Mouse (Mus musculus) heart, postnatal 10 days (tissue): ENCODE measurements around the gene Dnal1. TPM values are rescaled to one million over a fixed set of nuclear protein-coding genes. Genes with fewer than 3 reads are reported as not detected.

Experiments used
- DNase-seq, 2 experiments: peaks; one replicate each; pipeline ENCODE4 v3.0.0; 2021
- intact Hi-C: fragments of 180-260 bp; cut with DNase I; formaldehyde crosslinking; loops from one replicate; pipeline ENCODE4 v1.15.1; 2025
- total RNA-seq, 2 experiments: library from RNA; stranded (reverse); gene quantifications; 2 replicates each; pipeline ENCODE4 v1.2.3; 2021

The Dnal1 gene
- total RNA-seq, 2 experiments from 2014 or later = 10.3 to 10.6 TPM

GRCm38 (mm10) chr12:84125892-84126291 lies 11.7 kb downstream of the Dnal1 start:
- intact Hi-C loops = no loop called here
- DNase-seq = no peak

GRCm38 (mm10) chr12:84126899-84127298 lies 12.7 kb downstream of the Dnal1 start:
- no peak for DNase-seq
- intact Hi-C loops = no loop called here

- intact Hi-C loops = no loop called here
- no peak for DNase-seq
These were observed 14.4 kb downstream of the Dnal1 start for GRCm38 (mm10) chr12:84128576-84128975.

DNA sequence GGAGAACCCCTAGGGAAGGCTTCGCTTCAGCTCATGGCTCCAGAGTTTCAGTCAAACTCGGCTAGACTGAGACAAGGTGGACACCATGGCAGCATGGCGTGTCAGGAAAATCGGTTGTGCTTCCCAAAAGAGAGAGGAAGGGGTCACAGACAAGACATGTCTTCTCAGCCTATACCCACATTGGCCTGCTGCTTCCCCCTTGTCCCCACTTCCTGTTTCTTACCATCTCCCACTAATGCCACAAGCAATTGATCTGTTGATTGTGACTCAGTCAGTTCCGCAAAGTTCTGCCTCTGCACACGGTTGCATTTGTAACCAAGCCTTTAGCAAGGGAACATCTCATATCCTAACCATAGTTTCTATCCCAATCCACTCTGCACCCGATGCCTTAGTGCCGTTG lies 15.8 kb downstream of the Dnal1 start:
- intact Hi-C loops = loop anchor here (10.0 kb wide), 1 partner anchor 155 kb away; no protein-coding TSS in a partner anchor
- no peak for DNase-seq

GRCm38 (mm10) chr12:84132265-84132664 lies 18.1 kb downstream of the Dnal1 start:
- peak in 1 of 2 experiments; percentile 40 for DNase-seq
- intact Hi-C loops = loop anchor here (10.0 kb wide), 1 partner anchor 157 kb away; no protein-coding TSS in a partner anchor

GRCm38 (mm10) chr12:84137131-84137530 lies 23.0 kb downstream of the Dnal1 start:
- intact Hi-C loops = loop anchor here (10.0 kb wide), 1 partner anchor 162 kb away; no protein-coding TSS in a partner anchor
- DNase-seq = no peak

DNA sequence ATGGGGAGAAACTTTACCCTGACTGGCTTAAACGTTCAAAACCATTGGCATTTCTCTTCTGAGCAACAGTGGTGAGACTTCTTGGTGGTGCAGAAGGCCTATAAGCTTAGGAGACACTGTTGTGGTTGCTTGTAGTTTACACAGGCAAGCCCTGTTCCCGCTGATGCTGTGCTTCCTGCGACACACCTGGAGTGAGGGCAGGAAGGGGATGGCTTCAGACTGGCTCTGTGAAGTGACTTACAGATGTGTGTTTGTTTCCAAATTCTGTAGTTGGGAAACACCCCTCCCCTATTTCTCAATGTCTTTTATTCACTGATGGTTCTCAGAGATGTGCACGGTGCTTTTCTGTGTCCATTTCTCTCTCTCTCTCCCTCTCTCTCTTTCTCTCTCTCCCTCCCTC lies 26.0 kb downstream of the Dnal1 start:
- intact Hi-C loops = no loop called here
- no peak for DNase-seq

- no peak for DNase-seq
- intact Hi-C loops = no loop called here
These were observed 27.1 kb downstream of the Dnal1 start for GRCm38 (mm10) chr12:84141271-84141670.

DNA sequence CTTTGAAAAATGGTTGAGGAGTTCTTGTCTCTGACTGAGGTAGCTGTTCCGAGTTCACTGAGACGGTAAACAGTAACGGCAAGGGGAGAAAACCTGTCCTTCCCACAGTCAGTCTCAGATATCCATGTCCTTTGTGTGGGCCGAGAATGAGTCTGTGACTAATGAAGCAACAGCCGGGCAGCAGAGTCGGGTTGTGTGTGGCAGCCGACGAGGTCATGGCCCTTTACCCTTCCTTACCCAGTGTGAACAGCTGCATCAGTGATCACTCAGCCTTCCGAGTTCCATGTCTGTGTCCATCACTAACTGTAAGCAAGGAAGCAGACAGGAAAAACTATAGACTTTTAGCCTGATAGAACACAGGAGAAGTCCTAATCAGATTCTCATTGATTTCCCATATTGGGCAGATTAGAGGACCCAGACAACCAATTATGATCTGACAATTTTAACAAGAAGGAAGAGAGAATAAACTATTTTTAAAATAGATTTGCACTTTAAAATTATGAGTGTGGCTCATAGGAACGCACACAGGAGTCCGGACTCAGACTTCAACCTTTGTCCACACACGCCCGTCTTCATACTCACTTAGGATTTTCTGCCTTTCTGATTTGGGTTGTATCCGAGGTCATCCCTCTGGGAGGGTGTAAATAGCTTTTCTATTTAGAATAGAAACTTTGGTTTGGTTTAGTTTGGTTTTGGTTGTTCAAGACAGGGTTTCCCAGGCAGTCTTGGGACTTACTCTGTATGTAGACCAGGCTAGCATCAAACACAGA lies 28.3 kb downstream of the Dnal1 start:
- intact Hi-C loops = no loop called here
- no peak for DNase-seq

DNA sequence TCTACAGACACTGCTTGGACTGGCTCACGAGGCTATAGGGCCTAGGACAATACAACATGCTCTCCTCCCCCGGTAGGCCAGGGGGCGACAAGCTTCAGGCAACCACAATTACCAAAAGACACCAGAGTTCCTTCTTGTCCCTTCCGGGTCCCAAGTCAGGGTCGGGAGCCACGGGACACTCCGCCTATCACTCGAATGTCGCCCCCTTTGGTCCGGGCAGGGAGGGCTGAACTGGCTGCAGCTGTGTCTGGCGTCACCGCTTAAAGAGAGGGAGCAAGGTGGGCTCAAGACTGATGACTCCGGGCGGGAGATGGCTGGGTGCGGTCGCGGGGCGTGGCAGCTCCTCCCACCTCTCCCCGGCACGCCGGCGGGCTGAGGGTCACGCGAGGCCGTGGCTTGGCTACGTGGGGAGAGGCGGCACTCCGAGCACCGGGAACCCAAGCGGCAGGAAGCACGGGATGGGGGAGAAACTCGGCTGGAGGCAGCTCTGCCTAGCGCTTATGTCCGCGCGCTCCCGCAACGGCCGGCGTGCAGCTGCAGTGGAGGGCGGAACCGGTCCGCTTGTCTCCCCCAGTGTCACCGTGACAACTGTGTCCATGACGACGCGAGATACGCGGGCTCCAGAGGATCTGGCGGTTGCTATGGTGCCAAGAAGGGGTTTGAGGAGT lies 33.9 kb downstream of the Dnal1 start, which contains the start of gene Pnma1:
Pnma1 (minus strand) TSS at position 536 of the 668 bp plus-strand sequence.
- intact Hi-C loops = loop anchor here (5.0 kb wide), 1 partner anchor 99 kb away; no protein-coding TSS in a partner anchor
- DNase-seq = peak; percentile 77 to 81

- intact Hi-C loops = loop anchor here (5.0 kb wide), 1 partner anchor 99 kb away; no protein-coding TSS in a partner anchor
- DNase-seq = no peak
These were observed 34.5 kb downstream of the Dnal1 start for GRCm38 (mm10) chr12:84148622-84149012.

GRCm38 (mm10) chr12:84149971-84150370 lies 35.8 kb downstream of the Dnal1 start:
- no peak for DNase-seq
- intact Hi-C loops = loop anchor here (5.0 kb wide), 1 partner anchor 97 kb away; no protein-coding TSS in a partner anchor

DNA sequence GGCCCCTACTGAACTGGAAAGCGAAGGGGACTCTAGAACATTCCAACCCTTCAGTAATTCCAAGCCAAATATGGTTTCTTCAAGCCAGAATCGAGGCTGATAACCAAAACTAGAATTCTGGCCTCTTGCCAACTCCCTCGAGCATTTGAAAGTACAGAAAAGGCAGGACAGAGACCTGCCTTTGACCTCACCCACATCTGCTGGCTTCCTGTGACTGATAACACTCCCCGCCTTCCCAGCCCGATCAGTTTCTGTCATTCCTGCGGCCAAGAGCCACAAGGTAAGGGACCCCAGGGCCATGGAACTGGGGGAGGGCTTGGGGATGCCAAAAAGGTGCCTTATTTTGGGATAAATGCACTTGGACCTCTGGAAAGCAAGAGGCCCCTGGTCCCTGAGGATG lies 36.8 kb downstream of the Dnal1 start:
- intact Hi-C loops = no loop called here
- DNase-seq = peak; percentile 44 to 51

GRCm38 (mm10) chr12:84151911-84152310 lies 37.7 kb downstream of the Dnal1 start:
- intact Hi-C loops = no loop called here
- no peak for DNase-seq

DNA sequence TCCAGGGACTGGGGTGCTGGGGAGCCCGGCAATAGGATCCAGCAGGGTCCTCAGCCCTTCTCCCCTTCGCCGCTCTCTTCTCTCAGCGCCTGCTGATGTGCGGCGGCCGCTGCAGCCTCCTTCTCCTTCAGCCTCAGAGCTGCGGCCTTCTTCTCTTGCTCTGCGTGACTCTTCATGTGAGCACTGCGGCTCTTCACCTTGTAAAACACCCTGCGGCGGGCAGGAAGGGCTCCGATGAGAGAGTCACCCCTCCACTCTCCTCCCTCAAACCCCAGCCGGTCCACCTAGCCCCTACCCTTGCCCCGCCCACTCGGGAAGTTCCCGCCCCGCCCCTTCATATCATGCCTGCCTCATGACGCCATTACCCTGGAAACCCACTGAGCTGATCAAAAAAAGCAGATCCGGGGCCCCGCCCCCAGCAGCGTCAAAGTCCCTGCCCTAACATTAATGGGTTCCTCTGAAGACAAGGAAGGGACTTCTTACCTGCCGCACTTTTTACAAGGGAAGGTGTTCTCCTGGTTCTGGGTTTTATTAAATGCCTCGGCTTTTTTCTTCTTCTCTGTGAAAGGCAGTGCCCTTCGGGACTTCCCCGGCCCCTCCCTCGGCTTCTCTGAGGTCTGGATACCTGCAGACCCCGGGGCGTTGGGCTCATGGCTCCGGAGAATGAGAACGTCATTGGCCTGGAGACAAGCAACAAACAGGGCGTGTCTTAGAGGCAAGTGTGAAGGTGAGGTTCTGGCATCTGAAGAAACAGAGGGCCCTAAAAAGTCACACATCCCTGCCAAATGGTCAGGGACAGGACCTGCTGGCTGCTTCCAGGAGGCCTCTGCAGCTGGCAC lies 38.4 kb downstream of the Dnal1 start:
- no peak for DNase-seq
- intact Hi-C loops = no loop called here

DNA sequence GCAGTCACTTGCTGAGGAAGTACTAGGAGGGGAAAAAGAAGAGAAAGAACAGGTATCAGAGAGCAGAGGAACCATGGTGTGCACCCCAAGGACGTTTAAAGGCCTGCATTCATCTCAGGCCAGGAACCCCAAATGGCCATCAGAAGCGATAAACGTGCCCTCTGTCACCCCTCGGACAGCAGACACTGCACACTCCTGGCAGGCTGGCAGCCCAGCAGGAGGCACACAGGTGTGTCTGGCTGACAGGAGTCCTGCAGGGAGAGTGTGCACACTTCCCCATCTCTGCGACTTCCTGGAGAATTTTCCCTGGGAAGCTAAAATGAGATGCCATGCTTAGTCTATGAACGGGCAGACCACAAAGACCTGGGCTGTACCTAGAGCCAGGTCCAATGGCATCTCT lies 39.2 kb downstream of the Dnal1 start:
- DNase-seq = no peak
- intact Hi-C loops = no loop called here

DNA sequence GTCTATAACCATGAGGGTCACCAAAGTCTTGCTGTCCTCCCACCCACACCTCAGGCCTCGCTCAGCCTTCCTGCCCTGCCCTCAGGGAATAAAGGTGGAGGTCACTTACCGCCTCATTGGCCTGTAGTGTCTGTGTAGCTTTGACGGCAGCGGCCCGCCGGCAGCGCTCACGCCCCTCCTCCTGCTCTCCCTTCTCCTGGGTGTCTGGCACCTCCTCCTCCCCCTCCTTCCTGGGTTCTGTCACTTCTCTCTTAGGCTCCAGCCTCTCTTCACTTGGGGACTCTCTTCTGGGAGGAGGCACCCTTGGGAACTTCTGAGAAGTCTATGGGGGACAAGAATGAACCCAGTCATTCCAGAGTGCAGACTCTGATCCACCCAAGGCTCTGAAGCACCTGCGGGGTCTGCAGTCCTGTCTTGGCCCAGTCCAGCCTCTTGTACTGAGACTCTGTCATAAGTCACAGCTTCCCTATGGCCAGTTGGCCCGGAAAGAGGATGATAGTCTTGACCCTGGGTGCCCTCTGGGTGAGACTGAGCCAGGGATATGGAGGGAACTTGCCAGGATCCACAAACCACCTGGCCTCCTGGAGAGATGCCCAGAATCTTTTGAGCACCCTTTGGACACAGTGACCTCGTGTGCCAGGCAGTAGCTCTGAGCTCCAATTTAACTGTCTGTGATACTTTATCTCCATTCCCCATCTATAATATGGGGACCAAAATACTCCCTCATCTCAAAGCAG lies 40.8 kb downstream of the Dnal1 start:
- peak; percentile 87 to 91 for DNase-seq

GRCm38 (mm10) chr12:84155523-84155871 lies 41.3 kb downstream of the Dnal1 start:
- intact Hi-C loops = no loop called here
- peak in 1 of 2 experiments; percentile 54 for DNase-seq

More for the DNA sequence above, 40.8 kb downstream of the Dnal1 start:
- intact Hi-C loops = no loop called here

GRCm38 (mm10) chr12:84156210-84156609 lies 42.0 kb downstream of the Dnal1 start:
- intact Hi-C loops = no loop called here
- DNase-seq = no peak

DNA sequence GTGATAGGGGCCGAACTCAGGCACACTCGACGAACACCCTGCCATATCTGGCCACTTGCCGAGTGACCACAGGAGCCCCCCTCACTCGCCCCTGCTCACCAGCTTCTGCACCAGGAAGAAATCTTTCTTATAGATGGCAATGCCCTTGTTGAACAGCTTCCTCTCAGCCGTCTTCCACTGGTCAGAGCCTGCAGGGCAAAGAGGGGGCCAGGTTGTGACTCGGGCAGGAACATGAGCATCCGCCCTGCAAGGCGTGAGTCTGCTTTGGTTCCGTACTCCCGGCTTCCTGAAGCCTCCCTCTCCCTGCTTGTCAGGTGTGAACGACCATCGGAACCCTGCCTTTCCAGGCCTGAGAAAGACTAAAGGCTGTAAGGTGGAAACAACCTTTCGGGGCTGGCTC lies 44.0 kb downstream of the Dnal1 start:
- intact Hi-C loops = no loop called here

More for the DNA sequence above, 44.0 kb downstream of the Dnal1 start:
- DNase-seq = no peak
